Mouse (Mus musculus) hindbrain, embryonic 11.5 days (tissue): ENCODE measurements at regions not wholly inside any gene's neighbourhood (a gene's known extent, or its start where the extent isn't known, plus 50 kb on each side); places are given as distances from the start of the nearest gene placed in this dataset.

Source experiments
- ATAC-seq: fragments of 200-750 bp; cut with Nextera tagmentation; 2 replicates; pipeline ENCODE4 v1.8.0; 2017; ENCODE audit warnings: mild to moderate bottlenecking, moderate TSS enrichment, moderate library complexity; ENCODE audit not compliant: low FRiP score
- DNase-seq: peaks from one replicate; pipeline ENCODE4 v3.0.0-alpha.2; 2015; ENCODE audit warnings: low spot score
- H3K27ac ChIP-seq: fragments of 300-500 bp; sonication (generic); 2 replicates; pipeline ENCODE4 v1.5.1; 2014; ENCODE audit warnings: mild to moderate bottlenecking, low read depth, low read length
- H3K27me3 ChIP-seq: fragments of 300-500 bp; sonication (generic); 2 replicates; pipeline ENCODE4 v1.6.1; 2014; ENCODE audit warnings: mild to moderate bottlenecking, low read length, moderate library complexity, mixed read lengths; ENCODE audit not compliant: control insufficient read depth, insufficient read depth
- H3K36me3 ChIP-seq: fragments of 300-500 bp; sonication (generic); 2 replicates; pipeline ENCODE4 v1.6.1; 2014; ENCODE audit warnings: mild to moderate bottlenecking, low read length, moderate library complexity, mixed read lengths; ENCODE audit not compliant: control insufficient read depth, insufficient read depth
- H3K4me1 ChIP-seq: fragments of 300-500 bp; sonication (generic); replicated peaks from 2 replicates; pipeline ENCODE4 v1.6.1; 2014; ENCODE audit warnings: low read length, mixed read lengths; ENCODE audit not compliant: control insufficient read depth, insufficient read depth
- H3K4me2 ChIP-seq: fragments of 300-500 bp; sonication (generic); replicated peaks from 2 replicates; pipeline ENCODE4 v1.6.1; 2014; ENCODE audit warnings: mild to moderate bottlenecking, low read depth, low read length
- H3K4me3 ChIP-seq: fragments of 300-500 bp; sonication (generic); 2 replicates; pipeline ENCODE4 v1.5.1; 2014; ENCODE audit warnings: low read depth, low read length
- H3K9ac ChIP-seq: fragments of 300-500 bp; sonication (generic); 2 replicates; pipeline ENCODE4 v1.6.1; 2014; ENCODE audit warnings: low read depth, low read length
- H3K9me3 ChIP-seq: fragments of 300-500 bp; sonication (generic); 2 replicates; pipeline ENCODE4 v1.6.1; 2016; ENCODE audit warnings: low read length; ENCODE audit not compliant: control insufficient read depth
- WGBS: fragments of 180-500 bp; shearing (Covaris S2); extraction: QIAGEN DNeasy Blood & Tissue Kit; methylation state at CpG from one replicate; pipeline ENCODE4 v1.1.7; 2014; 5-methylcytosine and 5-hydroxymethylcytosine counted together

DNA sequence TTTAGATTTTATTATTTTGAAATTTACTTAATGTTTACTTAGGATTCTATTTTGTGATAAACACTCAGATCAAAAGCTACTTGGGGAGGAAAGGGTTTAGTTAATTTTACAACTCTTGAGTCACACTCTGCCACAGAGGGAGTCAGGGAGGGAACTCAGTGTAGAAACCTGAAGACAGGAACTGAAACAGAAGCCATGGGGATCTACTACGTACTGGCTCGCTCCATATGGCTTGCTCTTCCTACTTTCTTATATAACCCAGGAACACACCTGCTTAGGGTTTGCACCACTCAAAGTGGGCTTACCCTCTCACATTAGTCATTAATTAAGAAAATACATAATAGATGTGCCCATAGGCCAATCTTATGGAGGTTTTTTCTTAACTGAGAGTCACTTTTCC is 54.8 kb upstream of the Shisa3 start:
- no peaks in the 10 kb centered on the region for H3K9me3 ChIP-seq
- H3K27ac ChIP-seq: no peak overlapping the region
- ATAC-seq (no peak), DNase-seq (no peak)
- no peaks in the 10 kb centered on the region for H3K36me3 ChIP-seq
- H3K9ac ChIP-seq: no peak overlapping the region
- H3K4me2 ChIP-seq: no peak overlapping the region
- 83% methylated on average over 2 of the region's 2 CpGs for WGBS
- no peaks in the 10 kb centered on the region for H3K4me1 ChIP-seq
- H3K27me3 ChIP-seq: no peaks in the 10 kb centered on the region
- no peak overlapping the region for H3K4me3 ChIP-seq
